Mouse (Mus musculus) adrenal gland, adult 18-20 months (tissue): ENCODE data around the gene Pogz. TPM values are rescaled to one million over a fixed set of nuclear protein-coding genes. Genes with fewer than 3 reads are reported as not detected.
"Not testable (repeated sequence)": the region's sequence is repeated elsewhere in the genome, so short reads cannot be mapped to it uniquely, and the experiment has no call there.

Source experiments
- DNase-seq, 2 experiments: peaks; one replicate each; pipeline ENCODE4 v3.0.0; 2021 to 2022; ENCODE audit warnings: low spot score in 2 of 2
- total RNA-seq, 2 experiments: library from RNA; stranded (reverse); gene quantifications; 1 replicate in 1 of 2; 2 replicates in 1 of 2; pipeline ENCODE4 v1.2.3; 2021

Gene Pogz
- total RNA-seq, 2 experiments from 2014 or later: 27.4 to 28.6 TPM

DNA sequence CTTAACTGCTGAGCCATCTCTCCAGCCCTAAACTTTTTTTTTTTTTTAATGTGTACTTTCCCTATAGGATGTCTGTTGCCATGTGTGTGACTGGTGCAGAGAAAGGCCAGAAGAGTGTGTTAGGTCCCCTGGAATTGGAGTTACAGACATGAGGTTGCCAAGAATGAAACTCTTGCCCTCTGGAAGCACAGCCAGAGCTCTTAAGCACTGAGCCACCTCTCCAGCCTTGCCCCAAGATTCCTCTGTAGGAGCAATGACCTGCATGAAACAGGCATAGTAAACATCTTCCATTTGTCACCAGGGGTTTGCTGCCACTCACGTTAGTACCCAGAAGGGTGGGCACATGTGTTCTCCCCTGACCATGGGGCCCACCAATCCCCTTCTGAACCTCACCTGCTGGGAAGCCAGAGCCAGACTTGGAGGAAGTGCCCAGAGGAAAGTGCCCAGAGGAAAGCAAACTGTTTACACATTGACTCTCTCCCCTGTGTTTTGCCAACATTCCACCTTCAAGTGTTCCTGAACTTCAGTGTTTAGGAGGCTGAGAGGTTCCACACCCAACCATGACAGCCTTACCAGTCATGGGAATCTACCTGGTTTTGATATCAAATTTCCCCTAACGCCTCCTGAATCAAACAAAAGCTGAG is 73.8 kb downstream of the Pogz start:
- no peak for DNase-seq

- DNase-seq: no peak
These were observed 76.4 kb downstream of the Pogz start for GRCm38 (mm10) chr3:94913801-94914200.

DNA sequence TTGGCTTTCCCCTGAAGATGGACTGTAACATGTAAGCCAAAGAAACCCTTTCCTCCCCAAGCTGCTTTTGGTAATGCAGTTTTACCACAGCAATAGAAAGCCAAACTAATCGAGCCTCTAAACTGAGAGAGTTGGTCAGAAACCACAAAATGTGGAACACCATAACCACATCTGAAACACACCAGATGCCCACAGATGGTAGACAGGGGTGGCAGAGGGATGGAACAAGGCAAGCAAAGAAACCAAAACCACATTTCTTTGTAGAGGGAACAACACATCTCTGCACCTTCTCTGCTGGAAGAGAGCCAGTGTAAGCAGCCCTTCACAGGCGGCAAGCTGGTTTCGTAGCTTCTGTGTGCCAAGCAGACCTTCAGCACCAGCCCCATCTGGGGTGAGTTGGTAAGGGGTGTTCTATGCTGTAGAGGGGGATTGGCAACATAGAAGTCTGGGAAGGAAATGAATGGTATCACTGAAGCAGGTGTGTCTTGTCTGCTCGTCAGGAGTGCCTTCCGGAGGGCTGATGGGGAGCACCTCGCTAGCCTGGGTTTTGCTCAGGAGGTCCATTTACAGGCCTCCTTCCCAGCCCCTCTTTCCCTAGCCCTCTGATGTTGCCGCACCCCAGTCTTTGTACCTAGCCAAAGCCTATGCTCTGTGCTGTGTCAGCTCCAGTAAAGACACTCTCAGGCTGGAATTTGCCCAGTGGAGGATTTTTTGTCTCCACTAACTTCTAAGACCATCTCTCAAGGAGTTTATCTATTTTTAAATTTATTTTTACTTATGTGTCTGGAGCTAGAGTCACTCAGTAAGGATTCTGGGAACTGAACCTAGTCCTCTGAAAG is 78.8 kb downstream of the Pogz start:
- no peak for DNase-seq

DNA sequence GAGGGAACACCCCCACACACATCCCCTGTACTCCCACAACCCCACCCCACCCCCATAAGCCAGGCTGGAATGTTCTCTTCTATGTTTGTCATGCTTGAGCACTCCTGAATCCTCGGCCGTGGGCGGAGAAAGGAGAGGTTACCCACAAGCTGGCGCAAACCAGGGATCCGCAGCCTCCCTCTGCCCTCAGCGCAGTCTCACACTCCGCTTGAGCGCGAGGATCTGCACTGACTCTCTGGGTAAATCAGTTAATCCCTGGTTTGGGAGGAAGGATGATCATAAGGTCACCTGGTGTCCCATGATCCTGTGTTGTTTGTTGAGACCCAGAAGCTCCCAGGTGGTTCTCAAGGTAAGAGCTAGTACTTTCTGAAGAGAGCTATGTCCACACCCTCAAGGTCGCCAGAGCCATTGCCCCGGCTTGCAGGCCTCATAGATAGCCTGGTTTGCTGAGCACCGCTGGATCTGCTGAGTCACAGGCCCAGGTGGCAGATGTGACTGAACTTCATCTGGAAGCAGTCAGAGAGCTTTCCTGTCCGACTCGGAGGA is 80.5 kb downstream of the Pogz start:
- DNase-seq: no peak

GRCm38 (mm10) chr3:94918845-94919244 is 81.5 kb downstream of the Pogz start:
- DNase-seq: no peak

DNA sequence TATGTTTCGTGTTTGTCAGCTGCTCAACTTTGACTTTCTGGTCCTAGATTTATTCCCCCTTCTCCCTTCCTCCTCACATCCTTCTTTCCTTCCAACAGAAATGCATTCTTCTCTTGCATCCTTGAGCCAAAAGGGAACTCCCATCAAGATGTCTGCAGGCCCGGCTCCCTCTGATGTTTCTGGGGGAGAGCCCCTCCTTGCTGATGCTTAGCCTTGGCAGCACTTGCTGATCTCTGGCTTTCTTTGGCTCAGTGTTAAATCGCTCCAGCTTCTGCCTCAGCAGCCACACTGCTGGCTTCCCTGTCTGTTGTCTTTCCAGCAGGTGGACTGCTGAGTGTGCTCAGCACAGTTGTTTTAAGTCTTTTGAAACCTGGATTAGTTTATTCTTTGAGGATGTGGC is 83.7 kb downstream of the Pogz start:
- DNase-seq: no peak

DNA sequence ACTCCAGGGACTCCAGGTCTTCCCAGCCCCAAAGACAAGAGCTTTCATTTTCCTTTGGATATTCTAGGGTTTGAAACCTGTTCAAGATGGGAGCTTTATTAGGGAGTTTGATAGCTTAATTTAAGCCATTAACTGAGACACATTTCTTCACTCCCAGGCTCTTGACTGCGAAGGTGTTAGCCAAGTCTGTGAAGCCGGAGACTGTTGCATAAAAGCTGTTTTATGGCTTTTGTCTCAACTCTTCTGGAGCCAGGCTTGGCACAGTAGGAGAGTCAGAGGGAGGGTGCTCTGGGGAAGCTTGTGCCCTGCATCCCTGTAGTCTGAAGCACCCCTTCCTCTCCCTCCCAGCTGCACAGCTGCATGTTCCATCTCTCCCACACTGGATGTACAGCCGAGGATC is 85.0 kb downstream of the Pogz start:
- DNase-seq: no peak

GRCm38 (mm10) chr3:94924688-94925087 is 87.3 kb downstream of the Pogz start:
- DNase-seq: no peak

GRCm38 (mm10) chr3:94926301-94926736 is 89.0 kb downstream of the Pogz start:
- DNase-seq: not testable (repeated sequence)

DNA sequence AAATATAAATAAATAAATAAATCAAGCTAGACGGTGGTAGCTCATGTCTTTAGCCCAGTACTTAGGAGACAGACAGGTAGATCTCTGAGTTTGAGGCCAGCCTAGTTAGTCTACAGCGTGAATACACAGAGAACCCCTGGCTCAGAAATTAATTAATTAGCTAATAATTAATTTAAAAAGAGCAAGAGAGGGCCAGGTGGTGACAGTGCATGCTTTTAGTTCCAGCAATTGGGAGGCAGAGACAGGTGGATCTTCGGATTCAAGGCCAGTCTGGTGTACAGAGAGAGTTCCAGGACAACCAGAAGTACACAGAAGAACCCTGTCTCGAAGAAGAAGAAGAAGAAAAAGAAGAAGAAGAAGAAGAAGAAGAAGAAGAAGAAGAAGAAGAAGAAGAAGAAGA is 91.6 kb downstream of the Pogz start:
- DNase-seq: not testable (repeated sequence)

- not testable (repeated sequence) for DNase-seq
These were observed 93.3 kb downstream of the Pogz start for GRCm38 (mm10) chr3:94930386-94931266.

- DNase-seq: not testable (repeated sequence)
These were observed 94.2 kb downstream of the Pogz start for GRCm38 (mm10) chr3:94931427-94932082.

Other genes with a start within 250 kb of the Pogz start
- gene Gm10972, start 194.5 kb upstream of the Pogz start, total RNA-seq: not detected
- 10 to 100 TPM in 1 of 2 experiments, 1 to 10 TPM in 1; 7.3 to 13.5 TPM for gene Tuft1, start 178.7 kb upstream of the Pogz start, total RNA-seq
- gene Selenbp2, start 144.0 kb upstream of the Pogz start, total RNA-seq: 1 to 10 TPM; 7.0 to 7.2 TPM
- 1 to 10 TPM; 1.0 TPM for gene Cgn, start 51.1 kb upstream of the Pogz start, total RNA-seq
- 100 to 1,000 TPM; 276 to 293 TPM for gene Psmb4, start 49.4 kb downstream of the Pogz start, total RNA-seq
- 10 to 100 TPM; 58.8 to 64.6 TPM for gene Selenbp1, start 95.5 kb downstream of the Pogz start, total RNA-seq
- gene Rfx5, start 116.5 kb downstream of the Pogz start, total RNA-seq: 10 to 100 TPM; 13.4 to 20.4 TPM
- gene Pi4kb, start 137.2 kb downstream of the Pogz start, total RNA-seq: 10 to 100 TPM; 62.9 to 65.3 TPM
- 10 to 100 TPM; 22.7 to 26.1 TPM for gene Zfp687, start 177.9 kb downstream of the Pogz start, total RNA-seq
- 100 to 1,000 TPM; 267 to 274 TPM for gene Psmd4, start 205.0 kb downstream of the Pogz start, total RNA-seq